Mouse (Mus musculus): ENCODE measurements at regions not wholly inside any gene's neighbourhood (a gene's known extent, or its start where the extent isn't known, plus 50 kb on each side); places are given as distances from the start of the nearest gene placed in this dataset.

DNA sequence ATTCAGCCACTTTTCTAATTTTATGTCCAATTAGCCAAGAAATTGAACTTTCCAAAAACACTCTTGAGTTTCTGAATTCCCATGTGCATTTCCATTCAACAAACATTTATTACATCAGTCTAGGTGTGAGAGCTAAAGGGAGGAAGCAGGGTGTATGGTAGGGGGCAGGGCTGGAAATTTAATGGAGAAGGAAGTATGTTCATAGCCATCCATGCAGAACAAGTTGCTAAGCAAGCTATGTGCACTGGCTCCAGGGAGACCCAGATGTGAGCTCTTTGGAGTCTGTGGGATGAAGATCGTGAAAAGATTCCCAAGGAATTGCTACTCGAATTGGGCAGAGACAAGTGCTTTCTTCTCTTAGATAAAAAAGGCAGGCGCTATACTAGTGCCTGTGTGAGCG lies 388.2 kb upstream of the Fam92a start:
- DNase-seq (ENCODE audit: extremely low read depth), result no peak
- no peak overlapping the region for H3K9ac ChIP-seq (ENCODE audit: insufficient read depth, low read depth)
- no peaks in the 10 kb centered on the region for H3K36me3 ChIP-seq (replicated peaks in 1 of 2; ENCODE audit: control insufficient read depth in 1 of 2, insufficient read depth in 1 of 2, low read length in 1 of 2)
- H3K9me3 ChIP-seq (replicated peaks; ENCODE audit: low read length), result no peaks in the 10 kb centered on the region
- H3K27ac ChIP-seq (ENCODE audit: insufficient read depth, low read depth), result no peak overlapping the region
- TF ChIP-seq POLR2AphosphoS2 (IDR thresholded peaks at IDR 0.05; ENCODE audit: low read depth, low read length), result no peak
- no peak for TF ChIP-seq NELFE (IDR thresholded peaks at IDR 0.05; ENCODE audit: low read depth, low read length)
- TF ChIP-seq GABPA (IDR thresholded peaks at IDR 0.05; ENCODE audit: insufficient replicate concordance, low read depth, low read length), result no peak
- no peak for TF ChIP-seq EP300 (IDR thresholded peaks at IDR 0.05; ENCODE audit: low read length)
- TF ChIP-seq MAX (IDR thresholded peaks at IDR 0.05; ENCODE audit: low read length), result no peak
- no peak for TF ChIP-seq MXI1 (IDR thresholded peaks at IDR 0.05; ENCODE audit: low read depth, low read length)
- TF ChIP-seq MAZ (IDR thresholded peaks at IDR 0.05; ENCODE audit: low read depth, low read length), result no peak
- TF ChIP-seq KAT2A (IDR thresholded peaks at IDR 0.05; ENCODE audit: insufficient replicate concordance, low read length), result no peak
- in situ Hi-C loops (cut with MboI; ENCODE audit: low pct_ligation_motif_present, low pct_unique_long_range_greater_than_20kb, low sequenced_read_pairs), result loop anchor here (25.0 kb wide), 1 partner anchor 202 kb away; no protein-coding TSS in a partner anchor
- H3K4me2 ChIP-seq (ENCODE audit: insufficient read depth, low read depth, poor library complexity, severe bottlenecking), result no peak overlapping the region
- H3K4me3 ChIP-seq (replicated peaks in 1 of 3; ENCODE audit: low read depth in 2 of 3, low read length in 2 of 3, poor library complexity in 1 of 3), result no peak overlapping the region
- dilution Hi-C loops (cut with MboI; ENCODE audit: extremely low pct_ligation_motif_present, extremely low pct_unique_long_range_greater_than_20kb, low sequenced_read_pairs), result no loop called here
- H3K27me3 ChIP-seq (replicated peaks), result no peaks in the 10 kb centered on the region
- H3K79me2 ChIP-seq (replicated peaks; ENCODE audit: control insufficient read depth, extremely low read depth, insufficient read depth, poor library complexity, severe bottlenecking), result no peaks in the 10 kb centered on the region
- H3K4me1 ChIP-seq (ENCODE audit: control insufficient read depth in 1 of 2, insufficient read depth in 2 of 2), result peaks cover 4 to 36% of the 10 kb centered on the region in 2 experiments; a peak in 3 of 4 replicates

- TF ChIP-seq ZNF384 (IDR thresholded peaks at IDR 0.05; ENCODE audit: low read depth, low read length), result no peak
- TF ChIP-seq CTCF (conservative IDR thresholded peaks at IDR 0.05 in 1 of 2, IDR thresholded peaks at IDR 0.05 in 1 of 2; ENCODE audit: low read depth in 2 of 2, low read length in 2 of 2), result no peak
- TF ChIP-seq MAZ (IDR thresholded peaks at IDR 0.05; ENCODE audit: low read depth, low read length), result no peak
- no peak for TF ChIP-seq RAD21 (IDR thresholded peaks at IDR 0.05; ENCODE audit: low read depth, low read length)
- TF ChIP-seq E2F4 (IDR thresholded peaks at IDR 0.05; ENCODE audit: insufficient replicate concordance, low read depth, low read length), result no peak
- no peak for TF ChIP-seq TBP (conservative IDR thresholded peaks at IDR 0.05; ENCODE audit: low read depth, low read length)
- no peak for TF ChIP-seq NRF1 (IDR thresholded peaks at IDR 0.05; ENCODE audit: low read depth, low read length)
- no peak for TF ChIP-seq EP300 (IDR thresholded peaks at IDR 0.05; ENCODE audit: low read length)
- TF ChIP-seq TCF12 (IDR thresholded peaks at IDR 0.05; ENCODE audit: low read depth, low read length), result no peak
- no peak for TF ChIP-seq MXI1 (IDR thresholded peaks at IDR 0.05; ENCODE audit: low read depth, low read length)
- TF ChIP-seq ZC3H11A (IDR thresholded peaks at IDR 0.05; ENCODE audit: low read depth, low read length), result no peak
- no peak for TF ChIP-seq PAX5 (IDR thresholded peaks at IDR 0.05; ENCODE audit: low read length)
- TF ChIP-seq MAX (IDR thresholded peaks at IDR 0.05; ENCODE audit: low read length), result no peak
- TF ChIP-seq ZMIZ1 (IDR thresholded peaks at IDR 0.05; ENCODE audit: low read depth, low read length), result no peak
- no peak for TF ChIP-seq MAFK (IDR thresholded peaks at IDR 0.05; ENCODE audit: insufficient replicate concordance, low read length)
- TF ChIP-seq BHLHE40 (IDR thresholded peaks at IDR 0.05; ENCODE audit: low read depth, low read length), result no peak
- no peak for TF ChIP-seq JUN (IDR thresholded peaks at IDR 0.05; ENCODE audit: insufficient read depth, low read depth, low read length)
- TF ChIP-seq USF1 (IDR thresholded peaks at IDR 0.05; ENCODE audit: low read depth, low read length), result no peak
- no peak for TF ChIP-seq MEF2A (IDR thresholded peaks at IDR 0.05; ENCODE audit: borderline replicate concordance, low read depth, low read length)
- TF ChIP-seq HCFC1 (IDR thresholded peaks at IDR 0.05; ENCODE audit: low read depth, low read length), result no peak
- H3K27me3 ChIP-seq (replicated peaks), result no peaks in the 10 kb centered on the region
- dilution Hi-C loops (cut with MboI; ENCODE audit: extremely low pct_ligation_motif_present, extremely low pct_unique_long_range_greater_than_20kb, low sequenced_read_pairs) (no loop called here), in situ Hi-C loops (cut with MboI; ENCODE audit: low pct_ligation_motif_present, low pct_unique_long_range_greater_than_20kb, low sequenced_read_pairs) (loop anchor here (25.0 kb wide), 1 partner anchor 205 kb away; no protein-coding TSS in a partner anchor)
- no peak overlapping the region for H3K9ac ChIP-seq (ENCODE audit: insufficient read depth, low read depth)
- H3K4me3 ChIP-seq (replicated peaks in 1 of 3; ENCODE audit: low read depth in 2 of 3, low read length in 2 of 3, poor library complexity in 1 of 3), result no peak overlapping the region
- no peak overlapping the region for H3K4me2 ChIP-seq (ENCODE audit: insufficient read depth, low read depth, poor library complexity, severe bottlenecking)
- no peaks in the 10 kb centered on the region for H3K9me3 ChIP-seq (replicated peaks; ENCODE audit: low read length)
- no peak overlapping the region for H3K27ac ChIP-seq (ENCODE audit: insufficient read depth, low read depth)
- no peaks in the 10 kb centered on the region for H3K79me2 ChIP-seq (replicated peaks; ENCODE audit: control insufficient read depth, extremely low read depth, insufficient read depth, poor library complexity, severe bottlenecking)
- H3K36me3 ChIP-seq (replicated peaks in 1 of 2; ENCODE audit: control insufficient read depth in 1 of 2, insufficient read depth in 1 of 2, low read length in 1 of 2), result no peaks in the 10 kb centered on the region
- DNase-seq (ENCODE audit: extremely low read depth), result peak; percentile 37
- peaks cover 4 to 36% of the 10 kb centered on the region in 2 experiments; a peak in 3 of 4 replicates for H3K4me1 ChIP-seq (ENCODE audit: control insufficient read depth in 1 of 2, insufficient read depth in 2 of 2)
These were observed 385.3 kb upstream of the Fam92a start for GRCm38 (mm10) chr4:12557105-12557504.
